Mouse (Mus musculus) heart, adult 8-10 months (tissue): ENCODE data around the gene Zpr1. TPM values are rescaled to one million over a fixed set of nuclear protein-coding genes. Genes with fewer than 3 reads are reported as not detected.

ENCODE experiments used
- DNase-seq: peaks from one replicate; pipeline ENCODE4 v3.0.0; 2022; ENCODE audit warnings: low spot score
- total RNA-seq, 4 experiments: library from RNA; stranded (reverse); gene quantifications; 2 replicates each; pipeline ENCODE4 v1.2.4; 2022

The Zpr1 gene
- total RNA-seq = 10 to 100 TPM; 18.3 to 25.1 (median 20.9) TPM

DNA sequence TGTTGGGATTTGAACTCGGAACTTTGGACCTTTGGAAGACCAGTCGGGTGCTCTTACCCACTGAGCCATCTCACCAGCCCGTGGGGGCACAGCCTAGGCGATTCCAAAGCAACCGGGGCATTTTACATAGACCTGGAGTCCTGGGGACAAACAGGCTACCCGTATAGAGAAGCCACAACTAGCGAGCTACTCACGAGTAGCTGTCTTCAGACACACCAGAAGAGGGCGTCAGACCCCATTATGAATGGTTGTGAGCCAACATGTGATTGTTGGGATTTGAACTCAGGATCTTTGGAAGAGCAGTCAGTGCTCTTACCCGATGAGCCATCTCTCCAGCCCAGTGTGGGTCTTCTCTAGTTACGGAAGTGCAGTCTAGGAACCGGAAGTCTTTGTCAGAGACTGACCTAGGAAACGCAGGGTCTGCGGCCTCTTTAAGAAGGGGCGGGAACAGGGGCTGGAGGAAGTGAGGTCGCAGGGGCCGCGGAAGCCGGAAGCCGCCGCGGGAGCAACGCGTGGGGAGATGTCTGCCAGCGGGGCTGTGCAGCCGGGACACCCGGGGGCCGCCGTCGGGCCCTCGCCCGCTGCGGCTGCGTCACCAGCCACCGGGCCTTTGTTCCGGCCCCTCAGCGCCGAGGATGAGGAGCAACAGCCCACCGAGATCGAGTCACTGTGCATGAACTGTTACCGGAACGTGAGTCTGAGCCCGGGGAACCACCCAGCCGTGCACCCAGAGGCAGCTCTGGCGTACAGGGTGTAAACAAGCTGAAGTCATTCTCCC is at the start of gene Zpr1:
Zpr1 (plus strand) TSS at position 388 of the 778 bp plus-strand sequence.
- peak; percentile 92 for DNase-seq

DNA sequence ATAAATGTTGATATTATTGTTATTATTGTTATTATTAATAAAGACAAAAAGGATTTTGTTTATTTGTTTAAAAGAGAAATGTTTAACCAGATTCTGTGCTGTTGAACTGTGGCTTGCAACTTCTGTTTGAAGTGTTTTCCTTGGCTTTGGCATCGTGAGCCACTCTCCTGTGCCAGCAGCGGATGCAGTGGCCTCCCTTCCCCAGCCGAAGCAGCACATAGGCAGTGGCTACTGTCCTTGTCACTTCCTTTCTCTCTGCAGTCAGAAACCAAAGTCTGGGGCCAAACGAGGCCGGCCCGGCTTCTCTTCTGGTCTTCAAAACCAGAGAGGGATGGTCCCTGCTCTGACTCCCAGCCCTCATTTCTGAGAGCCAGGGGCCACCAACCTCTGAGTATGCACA is 49.8 kb upstream of the Zpr1 start:
- DNase-seq = peak; percentile 22

DNA sequence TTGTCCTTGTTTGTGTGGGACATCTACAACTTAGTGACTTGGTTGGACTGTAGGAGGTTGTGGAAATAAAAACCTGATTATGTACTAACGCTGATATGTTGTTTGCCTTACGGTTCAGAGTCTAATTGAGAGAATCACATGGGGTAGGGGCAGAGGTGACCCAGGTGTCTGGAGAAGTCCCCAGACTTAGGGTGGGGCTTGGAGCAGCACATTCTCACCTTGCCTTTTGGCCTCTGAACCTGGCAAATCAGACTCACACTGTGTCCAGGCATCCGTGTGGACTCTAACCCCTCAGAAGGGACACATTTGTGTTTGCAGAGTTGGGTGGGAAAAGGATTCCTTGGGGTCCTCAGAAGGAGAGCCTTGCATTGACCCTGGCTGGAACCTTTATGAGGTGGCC is 48.8 kb upstream of the Zpr1 start:
- no peak for DNase-seq

DNA sequence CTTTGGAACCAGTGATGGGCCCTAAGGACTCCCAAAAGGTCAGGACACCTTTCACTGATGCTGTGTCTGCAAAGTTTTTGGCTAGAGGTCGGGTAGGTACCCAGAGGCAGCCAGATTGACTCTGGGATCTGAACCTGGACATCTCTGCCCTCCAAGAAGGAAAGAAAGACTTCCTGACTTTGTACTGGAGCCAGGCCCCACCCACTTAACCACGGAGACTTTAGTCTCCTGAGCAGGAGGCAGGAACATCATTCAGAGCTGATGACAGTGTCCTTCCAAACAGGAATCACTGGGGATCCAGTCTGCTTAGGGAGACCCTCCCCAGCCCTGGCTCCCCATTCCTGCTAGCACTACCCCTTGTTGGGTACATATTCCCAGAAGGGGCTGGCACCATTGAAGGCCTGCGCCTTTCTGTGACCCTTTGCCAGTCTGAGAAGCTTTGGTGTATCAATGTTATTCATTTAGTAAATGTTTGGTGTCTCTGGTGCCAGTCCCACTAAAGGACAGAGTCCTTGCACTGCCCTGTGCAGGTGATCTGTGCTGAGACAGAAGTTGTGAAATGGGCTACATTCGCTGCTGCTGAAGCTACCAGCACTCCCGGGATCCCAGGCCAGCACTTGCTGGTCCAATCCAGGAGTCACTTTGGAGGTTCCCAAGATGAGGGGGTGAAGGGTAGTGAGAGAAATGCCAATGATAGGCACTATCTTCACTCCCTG is 47.8 kb upstream of the Zpr1 start:
- no peak for DNase-seq

DNA sequence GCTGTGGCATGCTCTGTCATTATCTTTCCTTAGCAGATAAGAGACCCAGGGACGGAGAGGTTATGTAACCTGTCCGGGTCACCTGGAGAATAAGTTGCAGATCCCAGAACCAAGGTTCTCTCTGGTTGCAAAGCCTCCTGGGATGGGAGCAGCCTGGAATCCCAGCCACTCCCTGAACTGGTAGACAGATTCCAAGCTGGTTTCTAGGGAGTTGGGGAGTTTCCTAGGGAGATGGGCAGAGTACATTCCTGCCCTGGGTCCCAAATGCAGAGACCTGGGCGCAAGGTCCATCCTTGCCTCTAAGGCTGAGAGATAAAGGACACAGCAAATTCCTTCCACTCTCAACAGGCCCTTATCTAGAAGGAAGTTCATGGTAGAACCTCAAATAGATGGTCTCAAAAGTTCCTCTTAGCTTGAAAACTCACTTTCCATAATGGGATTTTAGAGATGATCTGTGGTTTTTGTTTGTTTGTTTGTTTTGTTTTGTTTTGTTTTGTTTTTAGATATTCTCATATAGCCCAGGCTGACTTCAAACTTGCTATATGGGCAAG is 45.7 kb upstream of the Zpr1 start:
- DNase-seq = no peak

DNA sequence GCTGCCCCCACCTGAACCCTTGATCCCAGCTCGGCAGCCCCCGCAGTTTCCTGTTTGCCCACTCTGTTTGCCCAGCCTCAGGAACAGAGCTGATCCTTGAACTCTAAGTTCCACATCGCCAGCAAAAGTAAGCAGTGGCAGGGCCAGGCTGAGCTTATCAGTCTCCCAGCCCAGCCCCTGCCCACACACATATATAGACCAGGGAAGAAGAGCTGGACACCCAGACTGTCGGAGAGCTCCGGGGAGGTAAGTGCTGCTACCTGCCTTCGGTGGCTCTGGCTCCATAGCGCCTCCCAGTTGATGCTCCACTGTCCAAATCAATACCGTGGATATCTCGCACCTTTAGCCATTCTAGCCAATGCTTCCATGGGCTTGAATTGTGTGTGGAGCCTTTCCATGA is 44.4 kb upstream of the Zpr1 start, which contains the start of gene Apoa1:
Apoa1 (plus strand) TSS at position 90 of the 400 bp plus-strand sequence.
- no peak for DNase-seq

DNA sequence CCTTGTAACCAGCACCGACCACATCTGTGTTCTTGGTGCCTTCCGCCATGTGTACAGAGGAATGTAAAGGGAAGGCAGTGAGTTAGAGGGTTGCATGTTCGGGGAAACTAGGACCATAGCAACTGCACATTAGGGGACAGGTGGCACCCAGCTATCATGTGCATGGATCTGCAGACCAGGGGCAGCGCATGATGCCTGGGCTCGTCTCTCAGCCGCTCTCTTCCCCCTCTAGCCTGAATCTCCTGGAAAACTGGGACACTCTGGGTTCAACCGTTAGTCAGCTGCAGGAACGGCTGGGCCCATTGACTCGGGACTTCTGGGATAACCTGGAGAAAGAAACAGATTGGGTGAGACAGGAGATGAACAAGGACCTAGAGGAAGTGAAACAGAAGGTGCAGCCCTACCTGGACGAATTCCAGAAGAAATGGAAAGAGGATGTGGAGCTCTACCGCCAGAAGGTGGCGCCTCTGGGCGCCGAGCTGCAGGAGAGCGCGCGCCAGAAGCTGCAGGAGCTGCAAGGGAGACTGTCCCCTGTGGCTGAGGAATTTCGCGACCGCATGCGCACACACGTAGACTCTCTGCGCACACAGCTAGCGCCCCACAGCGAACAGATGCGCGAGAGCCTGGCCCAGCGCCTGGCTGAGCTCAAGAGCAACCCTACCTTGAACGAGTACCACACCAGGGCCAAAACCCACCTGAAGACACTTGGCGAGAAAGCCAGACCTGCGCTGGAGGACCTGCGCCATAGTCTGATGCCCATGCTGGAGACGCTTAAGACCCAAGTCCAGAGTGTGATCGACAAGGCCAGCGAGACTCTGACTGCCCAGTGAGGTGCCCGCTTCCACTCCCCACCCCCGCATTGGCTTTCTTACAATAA is 43.1 kb upstream of the Zpr1 start:
- DNase-seq = peak; percentile 68

DNA sequence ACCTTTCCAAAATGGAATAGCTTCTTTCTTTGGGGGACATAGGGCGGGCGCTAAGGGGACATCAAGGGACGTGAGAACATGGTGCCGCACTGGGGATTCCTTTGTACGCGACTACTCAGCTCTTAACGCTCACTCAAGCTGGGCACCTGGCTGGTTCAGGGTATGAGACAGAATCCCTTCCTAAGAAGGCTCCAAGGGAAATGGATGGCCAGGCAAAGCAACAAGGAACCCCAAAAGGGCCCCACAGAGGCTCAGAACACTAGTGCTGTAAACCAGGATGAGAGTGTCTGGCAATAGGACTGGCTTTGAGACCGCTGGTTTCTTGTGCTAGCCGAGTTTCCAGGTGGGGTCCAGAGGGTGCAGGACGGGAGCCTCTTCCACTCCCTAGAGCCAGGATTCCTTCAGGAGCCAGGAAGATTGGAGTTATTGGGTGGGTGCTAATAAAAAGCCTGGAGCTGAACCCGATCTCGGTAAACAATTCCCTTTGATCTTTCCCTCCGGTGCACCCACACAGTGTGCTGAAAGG is 42.4 kb upstream of the Zpr1 start:
- no peak for DNase-seq

DNA sequence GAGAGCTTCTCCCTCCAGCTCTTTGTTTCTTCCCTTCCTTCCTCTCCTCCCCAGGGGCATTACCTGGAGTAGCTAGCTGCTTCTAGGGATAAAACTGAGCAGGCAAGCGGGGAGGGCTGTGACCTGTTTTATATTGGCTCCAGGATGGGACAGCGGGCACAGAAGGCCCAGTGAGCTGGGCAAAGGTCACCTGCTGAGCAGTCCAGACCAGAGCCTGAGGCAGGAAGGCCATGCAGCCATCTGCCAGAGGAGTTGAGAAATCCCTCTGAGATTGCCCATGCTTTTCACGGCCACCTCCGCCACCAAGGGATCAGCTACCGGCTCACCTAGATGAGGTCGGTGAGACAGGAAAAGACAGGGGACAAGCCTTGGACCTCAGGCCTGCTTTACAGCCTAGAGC is 37.7 kb upstream of the Zpr1 start:
- no peak for DNase-seq

DNA sequence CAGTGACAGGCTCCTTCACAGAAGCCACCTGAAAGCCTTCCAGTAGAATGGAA is 37.4 kb upstream of the Zpr1 start, which contains the start of gene Apoc3:
Apoc3 (minus strand) TSS at position 41 of the 53 bp plus-strand sequence.
- no peak for DNase-seq

DNA sequence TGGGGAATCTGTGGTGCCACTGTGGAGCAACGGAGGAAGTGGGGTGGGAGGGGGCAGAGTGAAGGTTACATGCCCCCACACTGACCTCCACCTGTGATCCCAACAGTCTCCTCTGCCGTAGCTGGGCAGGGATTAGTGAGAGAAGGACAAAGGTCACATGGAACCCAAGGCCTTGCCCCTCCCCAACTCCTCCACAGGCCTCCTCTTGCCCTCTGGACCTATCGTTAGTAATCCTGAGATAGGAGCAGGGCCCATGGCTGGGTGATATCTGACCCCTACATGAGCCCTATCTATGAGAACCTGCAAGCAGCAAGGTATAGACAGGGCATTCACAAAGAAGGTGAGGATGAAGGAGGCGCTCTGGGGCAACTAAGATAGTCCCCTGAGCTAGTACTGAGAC is 37.2 kb upstream of the Zpr1 start:
- no peak for DNase-seq

DNA sequence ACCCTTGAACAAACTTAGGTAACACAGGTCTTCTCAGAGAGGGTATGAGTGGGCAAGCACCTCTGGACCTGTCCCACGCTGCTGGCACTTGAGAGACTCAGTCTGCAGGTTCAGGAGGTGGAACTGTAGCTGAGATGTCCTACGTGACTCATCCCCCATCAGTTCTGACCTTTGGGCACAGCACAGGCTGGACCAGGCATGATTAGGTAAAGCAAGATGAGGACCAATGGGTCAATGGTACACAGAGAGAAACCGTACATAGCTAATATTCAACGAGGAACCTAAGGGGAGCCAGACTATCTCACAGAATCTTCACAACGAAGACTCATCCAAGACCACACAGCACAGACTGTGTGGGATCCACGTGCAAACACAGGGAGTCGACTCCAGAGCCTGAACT is 34.0 kb upstream of the Zpr1 start:
- no peak for DNase-seq

DNA sequence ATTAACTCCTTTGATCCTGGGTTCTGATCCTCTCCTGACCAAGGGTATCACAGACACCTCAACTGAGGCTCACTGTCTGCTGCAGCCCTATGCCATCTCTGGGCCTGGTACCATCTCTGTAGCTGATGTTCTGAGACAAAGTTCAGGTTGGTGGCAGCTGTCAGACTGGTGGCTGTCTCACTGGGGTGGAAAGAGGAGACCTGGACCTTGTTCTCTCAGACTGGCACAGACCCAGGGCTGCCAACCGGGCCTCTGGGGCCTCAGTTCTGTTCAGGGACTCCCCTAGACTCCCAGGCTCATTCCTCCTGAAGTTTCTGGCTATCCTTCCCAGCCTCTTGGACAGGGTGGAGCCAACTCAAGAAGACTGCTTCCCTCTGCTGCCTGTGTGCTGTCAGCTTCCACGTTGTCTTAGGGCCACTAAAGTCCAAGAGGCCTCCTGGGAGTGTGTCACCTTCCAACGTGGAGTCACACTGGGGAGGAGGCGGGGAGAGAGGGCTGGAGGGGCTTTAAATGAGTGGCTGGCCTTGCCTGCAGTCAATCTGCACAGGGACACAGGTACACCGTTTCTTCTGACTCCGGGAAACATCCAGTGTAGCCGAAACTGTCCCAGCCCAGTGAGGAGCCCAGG is 32.2 kb upstream of the Zpr1 start, which contains the start of gene Apoa4:
Apoa4 (plus strand) TSS at position 171 of the 628 bp plus-strand sequence.
- no peak for DNase-seq

DNA sequence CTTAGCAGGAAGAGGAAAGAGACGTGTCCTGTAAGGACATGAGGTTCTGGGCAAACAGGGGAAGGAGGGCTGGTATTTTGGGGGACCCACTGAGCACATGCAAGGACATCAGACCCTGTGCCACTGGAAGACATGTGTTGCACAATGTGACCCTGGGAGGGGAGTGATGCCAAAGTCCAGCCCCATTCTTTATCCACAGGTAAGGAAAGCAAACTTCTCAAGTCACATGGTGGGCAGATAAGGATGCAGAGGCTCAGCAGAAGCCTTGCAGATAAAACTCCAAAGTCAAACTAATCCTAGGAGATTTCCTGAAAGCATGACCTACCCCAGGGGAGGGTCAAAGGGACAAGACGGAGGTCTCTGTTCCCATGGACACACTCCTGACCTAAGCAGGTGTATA is 31.0 kb upstream of the Zpr1 start:
- DNase-seq = no peak

DNA sequence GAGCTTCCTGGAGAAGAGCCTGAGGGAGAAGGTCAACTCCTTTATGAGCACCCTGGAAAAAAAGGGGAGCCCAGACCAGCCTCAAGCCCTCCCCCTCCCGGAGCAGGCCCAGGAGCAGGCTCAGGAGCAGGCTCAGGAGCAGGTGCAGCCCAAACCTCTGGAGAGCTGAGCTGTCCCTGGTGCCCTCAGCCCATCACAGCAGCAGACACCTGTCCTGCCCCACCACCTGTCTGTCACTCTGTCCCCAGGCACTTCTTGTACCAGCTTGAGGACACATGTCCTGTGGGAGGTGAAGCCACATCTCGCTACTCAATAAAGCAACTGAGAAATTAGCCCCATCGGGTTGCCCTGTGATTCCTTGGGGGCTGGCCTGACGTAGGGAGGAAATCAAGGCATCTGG is 29.7 kb upstream of the Zpr1 start:
- no peak for DNase-seq

DNA sequence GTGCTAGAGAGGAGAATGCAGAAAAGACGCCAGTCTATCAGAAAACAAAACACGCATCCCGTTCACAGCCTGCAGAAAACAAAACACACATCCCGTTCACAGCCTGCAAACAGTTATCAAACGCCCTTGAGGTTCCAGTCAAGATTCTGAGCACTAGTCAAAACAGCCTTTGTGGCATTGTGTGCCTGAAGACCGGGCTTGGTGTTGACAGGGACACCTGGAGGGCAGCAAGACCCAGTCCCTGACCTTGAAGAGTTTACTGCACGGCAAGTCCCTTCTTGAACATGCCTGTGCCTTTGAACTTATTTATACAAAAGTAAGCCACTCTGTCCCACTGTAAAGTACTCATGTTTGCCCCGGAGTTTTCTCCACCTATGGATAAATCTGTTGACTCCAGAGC is 29.3 kb upstream of the Zpr1 start:
- no peak for DNase-seq

DNA sequence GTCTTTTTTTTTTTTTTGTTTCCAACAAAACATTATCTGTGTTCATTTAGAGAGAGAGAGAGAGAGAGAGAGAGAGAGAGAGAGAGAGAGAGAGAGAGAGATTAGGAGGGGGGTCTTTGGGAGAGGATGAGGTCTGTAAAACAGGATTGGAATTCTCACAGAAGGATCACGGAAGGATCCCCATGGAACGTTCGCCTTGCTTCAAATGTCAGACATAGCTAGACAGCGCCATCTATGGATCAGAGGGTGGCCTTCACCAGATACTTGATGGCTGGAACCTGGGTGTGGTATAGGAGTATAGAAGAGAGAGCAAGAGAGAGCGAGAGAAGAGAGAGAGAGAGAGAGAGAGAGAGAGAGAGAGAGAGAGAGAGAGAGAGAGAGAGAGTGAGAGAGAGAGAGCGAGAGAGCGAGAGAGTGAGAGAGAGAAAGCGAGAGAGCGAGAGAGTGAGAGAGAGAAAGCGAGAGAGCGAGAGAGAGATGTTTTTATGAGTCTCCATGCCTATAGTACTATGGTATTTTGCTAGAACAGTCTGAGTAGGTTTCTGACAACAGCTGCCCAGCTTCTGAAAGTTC is 26.0 kb upstream of the Zpr1 start:
- DNase-seq = peak; percentile 63

DNA sequence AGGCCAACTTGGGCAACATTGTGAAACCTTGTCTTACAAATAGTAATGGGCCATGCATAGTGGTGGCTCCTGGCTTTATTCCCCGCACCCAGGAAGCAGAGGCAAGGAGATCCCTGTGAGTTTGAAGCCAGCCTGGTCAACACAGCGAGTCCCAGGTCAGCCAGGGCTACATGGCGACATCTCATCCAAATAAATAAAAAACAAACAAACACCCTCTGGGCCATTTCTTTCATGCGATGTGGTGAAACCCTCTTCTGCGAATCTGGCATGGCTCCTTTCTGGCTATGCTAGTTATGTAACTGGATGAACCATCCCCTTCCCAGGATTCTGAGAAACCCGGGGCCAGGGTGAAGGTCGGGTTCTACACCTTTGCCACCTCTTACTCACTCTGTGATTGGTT is 16.7 kb upstream of the Zpr1 start:
- DNase-seq = no peak

DNA sequence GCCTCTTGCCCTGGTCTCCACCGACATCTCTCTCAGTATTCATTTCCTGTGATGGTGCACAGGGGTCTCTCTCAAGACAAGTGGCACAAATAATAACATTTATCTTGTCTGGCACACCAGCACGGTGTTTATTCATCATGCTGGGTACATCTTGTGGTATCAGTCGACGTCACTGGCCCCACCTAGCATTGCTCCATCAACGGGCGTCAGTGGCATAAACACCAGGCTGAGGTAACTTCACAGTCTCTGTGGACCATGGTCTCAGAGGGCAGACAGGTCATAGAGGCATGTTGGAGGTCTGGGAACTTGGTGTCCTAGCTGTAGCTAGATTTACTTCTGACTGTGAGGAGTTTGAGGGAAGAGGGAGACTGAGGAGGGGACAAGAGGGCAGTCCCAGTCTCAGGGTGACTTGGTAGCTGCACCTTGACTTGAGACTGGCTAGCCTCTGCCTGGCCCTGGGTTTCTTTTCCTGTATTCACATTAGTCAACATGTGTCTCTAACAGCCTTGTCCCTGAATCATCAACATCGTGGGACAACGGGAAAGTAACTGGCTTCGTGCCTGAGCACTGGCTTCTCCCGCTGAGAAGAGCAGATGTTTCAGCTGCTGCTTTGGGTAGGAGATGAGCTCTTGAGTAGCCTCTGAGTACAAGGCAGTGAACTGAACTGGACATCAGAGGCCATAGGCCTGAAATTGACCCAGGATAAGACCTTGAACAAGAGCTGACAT is 16.0 kb upstream of the Zpr1 start:
- no peak for DNase-seq

DNA sequence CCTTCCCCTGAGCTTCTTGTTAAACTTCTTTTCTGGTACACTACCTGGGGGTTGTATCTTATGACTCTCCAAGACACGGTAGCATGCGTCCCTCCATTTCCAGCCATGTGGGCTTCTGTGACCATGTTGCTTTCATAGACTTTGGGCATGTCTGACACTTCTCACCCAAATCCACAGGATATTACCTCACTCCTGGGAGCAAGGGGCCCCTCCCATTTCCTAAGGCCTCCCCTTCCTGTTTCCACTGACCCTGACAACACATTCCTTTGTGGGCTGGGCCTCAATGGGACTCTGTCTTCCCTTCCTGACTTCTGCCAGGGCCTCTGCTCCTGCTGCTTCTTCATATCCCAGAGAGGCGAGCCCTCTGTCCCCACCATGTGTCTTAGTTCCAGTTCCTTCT is 15.3 kb upstream of the Zpr1 start:
- peak; percentile 40 for DNase-seq

DNA sequence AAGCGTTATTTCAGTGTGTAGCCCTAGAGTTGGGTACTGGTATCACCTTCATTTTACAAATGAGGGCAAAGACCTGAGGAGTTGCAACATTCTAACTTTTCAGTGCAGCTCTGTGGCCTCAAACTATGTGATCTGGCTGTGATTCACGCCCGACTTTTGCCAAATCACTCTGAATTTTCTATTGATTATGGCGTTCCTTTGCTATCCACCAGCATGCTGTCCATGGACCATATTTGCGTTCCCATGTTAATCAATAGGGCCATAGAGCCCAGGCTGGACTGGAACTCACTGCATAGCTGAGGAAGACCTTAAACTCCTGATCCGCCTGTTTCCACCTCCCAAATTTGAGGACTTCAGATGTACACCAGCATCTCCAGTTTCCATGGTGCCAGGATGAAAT is 13.8 kb upstream of the Zpr1 start:
- DNase-seq = no peak
